Comparison of ENCODE assay signal across 8 mouse cellular contexts in the genomic region with DNA sequence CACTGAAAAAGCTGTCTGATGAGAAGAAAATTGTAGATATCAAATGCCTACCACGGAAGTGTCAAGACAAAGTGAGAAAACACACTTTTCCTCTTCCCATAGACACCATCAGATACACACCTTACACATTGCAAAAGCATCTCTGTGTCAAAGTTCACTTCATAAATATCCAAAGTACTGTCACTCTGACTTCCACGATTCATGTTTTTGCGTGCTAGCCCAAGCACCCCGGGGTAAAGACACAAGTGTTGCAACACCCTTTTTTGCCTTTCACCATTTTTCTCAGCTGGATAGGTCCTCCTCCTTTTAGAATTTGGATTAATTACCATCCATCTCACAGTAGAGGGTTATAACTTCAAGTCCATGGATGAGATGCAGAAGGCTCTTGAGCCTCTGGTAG. TPM values are rescaled to one million over a fixed set of nuclear protein-coding genes. Genes with fewer than 3 reads are reported as not detected.
DNase-seq lines count a peak whose midpoint lies in the region; ATAC-seq and TF ChIP-seq lines count a peak whose summit lies in the region.

No protein-coding gene starts in this region.

- peak overlapping the region; percentile 94; the same call in 1 of the 2 replicates for H3K9ac ChIP-seq in kidney, postnatal 0 days (ENCODE audit: low read depth, low read length)
- peak overlapping the region; percentile 94 for H3K9ac ChIP-seq in embryonic facial prominence, embryonic 13.5 days
- H3K9ac ChIP-seq in intestine, embryonic 16.5 days (ENCODE audit: low read depth, low read length): peak overlapping the region; percentile 94; the same call in 1 of the 2 replicates

- peak overlapping the region; percentile 79 for H3K4me2 ChIP-seq in kidney, postnatal 0 days (ENCODE audit: low read length)
- H3K4me2 ChIP-seq in embryonic facial prominence, embryonic 13.5 days: peak overlapping the region; percentile 85
- peak overlapping the region; percentile 68 for H3K4me2 ChIP-seq in intestine, embryonic 16.5 days (ENCODE audit: low read depth, low read length)
- H3K4me2 ChIP-seq in myocyte (ENCODE audit: low read depth): peak overlapping the region; percentile 93

- WGBS in kidney, postnatal 0 days: 76% methylated on average over 4 of the region's 4 CpGs
- WGBS in embryonic facial prominence, embryonic 13.5 days: 87% methylated on average over 4 of the region's 4 CpGs
- WGBS in intestine, embryonic 16.5 days: 79% methylated on average over 4 of the region's 4 CpGs

- H3K9me3 ChIP-seq in kidney, postnatal 0 days (replicated peaks; ENCODE audit: low read length): no peaks in the 10 kb centered on the region
- H3K9me3 ChIP-seq in embryonic facial prominence, embryonic 13.5 days: no peaks in the 10 kb centered on the region
- H3K9me3 ChIP-seq in intestine, embryonic 16.5 days (ENCODE audit: control insufficient read depth, low read length): no peaks in the 10 kb centered on the region

- H3K36me3 ChIP-seq in kidney, postnatal 0 days (ENCODE audit: insufficient read depth, low read length): no peaks in the 10 kb centered on the region
- no peaks in the 10 kb centered on the region for H3K36me3 ChIP-seq in embryonic facial prominence, embryonic 13.5 days
- H3K36me3 ChIP-seq in intestine, embryonic 16.5 days (ENCODE audit: control insufficient read depth, insufficient read depth, low read length): no peaks in the 10 kb centered on the region
- no peaks in the 10 kb centered on the region for H3K36me3 ChIP-seq in myocyte (ENCODE audit: control insufficient read depth, insufficient read depth)

- no peak overlapping the region for H3ac ChIP-seq in myocyte (ENCODE audit: control insufficient read depth, insufficient read length)

- peak overlapping the region; percentile 92; the same call in 1 of the 2 replicates for H3K4me3 ChIP-seq in kidney, postnatal 0 days (replicated peaks; ENCODE audit: low read depth, low read length)
- peak overlapping the region; percentile 97 for H3K4me3 ChIP-seq in embryonic facial prominence, embryonic 13.5 days
- 0 out of 2 replicates have a peak overlapping the region, but pooled peaks have one; percentile 97 for H3K4me3 ChIP-seq in intestine, embryonic 16.5 days (ENCODE audit: low read length)
- H3K4me3 ChIP-seq in myocyte: peak overlapping the region; percentile 57

- no peaks in the 10 kb centered on the region for H3K27me3 ChIP-seq in kidney, postnatal 0 days (ENCODE audit: insufficient read depth, low read length)
- H3K27me3 ChIP-seq in embryonic facial prominence, embryonic 13.5 days: no peaks in the 10 kb centered on the region
- no peaks in the 10 kb centered on the region for H3K27me3 ChIP-seq in intestine, embryonic 16.5 days (replicated peaks; ENCODE audit: control insufficient read depth, insufficient read depth, low read length)
- no peaks in the 10 kb centered on the region for H3K27me3 ChIP-seq in myocyte (ENCODE audit: control insufficient read depth, insufficient read depth, insufficient read length)

- peaks cover 52% of the 10 kb centered on the region for H3K79me2 ChIP-seq in myocyte (ENCODE audit: control insufficient read depth, insufficient read depth)

- no peak for TF ChIP-seq POLR2A in myocyte (IDR thresholded peaks at IDR 0.05; ENCODE audit: insufficient read length, low read depth)

- no peak for TF ChIP-seq CTCF in kidney, postnatal 0 days (IDR thresholded peaks at IDR 0.05; ENCODE audit: low read depth)

- H3K4me1 ChIP-seq in kidney, postnatal 0 days (replicated peaks; ENCODE audit: insufficient read depth, low read length): peaks cover 13% of the 10 kb centered on the region
- H3K4me1 ChIP-seq in embryonic facial prominence, embryonic 13.5 days: peaks cover 31% of the 10 kb centered on the region
- peaks cover 23% of the 10 kb centered on the region for H3K4me1 ChIP-seq in intestine, embryonic 16.5 days (ENCODE audit: control insufficient read depth, insufficient read depth, low read length)

- no peak overlapping the region; the same call in 1 of the 2 replicates for H3K27ac ChIP-seq in kidney, postnatal 0 days
- no peak overlapping the region for H3K27ac ChIP-seq in embryonic facial prominence, embryonic 13.5 days
- no peak overlapping the region for H3K27ac ChIP-seq in intestine, embryonic 16.5 days (ENCODE audit: low read length)

- no peak for DNase-seq in kidney, postnatal 0 days (ENCODE audit: low spot score)
- no peak for DNase-seq in kidney, adult 8-10 months
- no peak for DNase-seq in embryo, embryonic 10 days (ENCODE audit: low spot score)
- DNase-seq in kidney, postnatal 10 days: no peak
- DNase-seq in right cerebral cortex, postnatal 14 days: no peak

- ATAC-seq in kidney, postnatal 0 days (replicated peaks; ENCODE audit: low FRiP score, low read depth): no peak
- ATAC-seq in embryonic facial prominence, embryonic 13.5 days (ENCODE audit: insufficient number of reproducible peaks, insufficient read depth, low FRiP score, low TSS enrichment, low read depth): no peak
- no peak for ATAC-seq in intestine, embryonic 16.5 days

TF ChIP-seq in myocyte, 11 proteins besides CTCF, POLR2A, EP300 and RAD21:
- no peak for TF ChIP-seq MYOG (IDR thresholded peaks at IDR 0.05; ENCODE audit: control insufficient read depth in 1 of 3, insufficient read depth in 1 of 3, insufficient read length in 2 of 3, low read depth in 2 of 3)
- no peak for TF ChIP-seq USF1 (IDR thresholded peaks at IDR 0.05; ENCODE audit: low read depth)
- TF ChIP-seq MYOD1 (IDR thresholded peaks at IDR 0.05; ENCODE audit: control insufficient read depth in 1 of 3, insufficient read length in 2 of 3, low read depth in 2 of 3): no peak

RNA-seq across cellular contexts. Expression of gene Pdpk1, which starts 10.8 kb away (rescaled TPM):
- 28.7 and 29.4 TPM in 2 replicates for polyA plus RNA-seq in kidney, postnatal 0 days (2015; fragmentation: Nextera tagmentation; extraction: Ambion mirVana)
- 35.8 and 37.8 TPM in 2 replicates for polyA plus RNA-seq in embryonic facial prominence, embryonic 13.5 days (2015; fragmentation: Nextera tagmentation; extraction: Ambion mirVana)
- 35.9 and 36.8 TPM in 2 replicates for polyA plus RNA-seq in intestine, embryonic 16.5 days (2015; fragmentation: Nextera tagmentation; extraction: Ambion mirVana)
- polyA plus RNA-seq in myocyte (2012; fragmentation: generic; extraction: Trizol): 10.1 TPM

RNA-seq across cellular contexts. Expression of gene Amdhd2, which starts 23.6 kb away (rescaled TPM):
- 47.9 and 52.5 TPM in 2 replicates for polyA plus RNA-seq in kidney, postnatal 0 days (2015; fragmentation: Nextera tagmentation; extraction: Ambion mirVana)
- polyA plus RNA-seq in embryonic facial prominence, embryonic 13.5 days (2015; fragmentation: Nextera tagmentation; extraction: Ambion mirVana): 34.1 and 41.4 TPM in 2 replicates
- polyA plus RNA-seq in intestine, embryonic 16.5 days (2015; fragmentation: Nextera tagmentation; extraction: Ambion mirVana): 58.9 and 75.9 TPM in 2 replicates
- polyA plus RNA-seq in myocyte (2012; fragmentation: generic; extraction: Trizol): 29.8 TPM

RNA-seq across cellular contexts. Expression of gene Atp6v0c, which starts 29.5 kb away (rescaled TPM):
- 974 and 1,011 TPM in 2 replicates for polyA plus RNA-seq in kidney, postnatal 0 days (2015; fragmentation: Nextera tagmentation; extraction: Ambion mirVana)
- 420 and 448 TPM in 2 replicates for polyA plus RNA-seq in embryonic facial prominence, embryonic 13.5 days (2015; fragmentation: Nextera tagmentation; extraction: Ambion mirVana)
- 783 and 890 TPM in 2 replicates for polyA plus RNA-seq in intestine, embryonic 16.5 days (2015; fragmentation: Nextera tagmentation; extraction: Ambion mirVana)
- 432 TPM for polyA plus RNA-seq in myocyte (2012; fragmentation: generic; extraction: Trizol)
